Mouse (Mus musculus): ENCODE results near the gene Rsc1a1. TPM values are rescaled to one million over a fixed set of nuclear protein-coding genes. Genes with fewer than 3 reads are reported as not detected.
A peak's percentile ranks its signal among the peaks of the same experiment; 100 is the strongest.

Gene Rsc1a1
- polyA plus RNA-seq, 1 experiment from 2014 or later, result not detected

DNA sequence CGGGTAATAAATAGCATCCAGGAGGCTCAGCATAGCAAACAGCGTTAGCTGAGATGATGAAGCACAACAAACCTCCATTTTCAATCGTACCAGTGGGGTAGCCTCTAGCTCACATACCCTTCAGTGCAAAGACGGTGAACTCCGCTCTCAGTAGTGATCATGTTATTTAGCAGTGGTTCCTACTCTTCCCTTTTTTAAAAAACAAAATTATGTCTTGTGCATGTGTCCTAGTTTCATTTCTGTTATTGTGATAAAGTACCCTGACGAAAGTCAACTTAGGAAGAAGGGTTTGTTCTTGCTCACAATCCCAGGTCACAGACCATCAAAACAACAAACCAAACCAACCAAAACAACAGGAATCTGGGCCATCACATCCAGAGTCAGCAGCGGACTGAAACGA, 39.4 kb downstream of the Rsc1a1 start:
- Histone ChIP-seq H3K4me2 (replicated peaks; ENCODE audit: low read depth) (no peak overlapping the region), H3K9me3 (ENCODE audit: control insufficient read depth) (no peaks in the 10 kb centered on the region), H3K27ac (ENCODE audit: low read depth, low read length) (no peak overlapping the region), H3K27me3 (replicated peaks; ENCODE audit: control insufficient read depth, insufficient read depth, low read length) (no peaks in the 10 kb centered on the region), H3K36me3 (ENCODE audit: control insufficient read depth, insufficient read depth) (peaks cover 16% of the 10 kb centered on the region), H3K4me1 (replicated peaks; ENCODE audit: control insufficient read depth, insufficient read depth, low read length) (no peaks in the 10 kb centered on the region; the same call in 1 of the 2 replicates), H3K4me3 (ENCODE audit: low read depth, low read length) (no peak overlapping the region), H3K9ac (ENCODE audit: low read depth, low read length) (no peak overlapping the region)
- no peak for ATAC-seq
- WGBS, result 90% methylated on average over 8 of the region's 8 CpGs
- TF ChIP-seq CTCF (IDR thresholded peaks at IDR 0.05; ENCODE audit: low read depth), result no peak

DNA sequence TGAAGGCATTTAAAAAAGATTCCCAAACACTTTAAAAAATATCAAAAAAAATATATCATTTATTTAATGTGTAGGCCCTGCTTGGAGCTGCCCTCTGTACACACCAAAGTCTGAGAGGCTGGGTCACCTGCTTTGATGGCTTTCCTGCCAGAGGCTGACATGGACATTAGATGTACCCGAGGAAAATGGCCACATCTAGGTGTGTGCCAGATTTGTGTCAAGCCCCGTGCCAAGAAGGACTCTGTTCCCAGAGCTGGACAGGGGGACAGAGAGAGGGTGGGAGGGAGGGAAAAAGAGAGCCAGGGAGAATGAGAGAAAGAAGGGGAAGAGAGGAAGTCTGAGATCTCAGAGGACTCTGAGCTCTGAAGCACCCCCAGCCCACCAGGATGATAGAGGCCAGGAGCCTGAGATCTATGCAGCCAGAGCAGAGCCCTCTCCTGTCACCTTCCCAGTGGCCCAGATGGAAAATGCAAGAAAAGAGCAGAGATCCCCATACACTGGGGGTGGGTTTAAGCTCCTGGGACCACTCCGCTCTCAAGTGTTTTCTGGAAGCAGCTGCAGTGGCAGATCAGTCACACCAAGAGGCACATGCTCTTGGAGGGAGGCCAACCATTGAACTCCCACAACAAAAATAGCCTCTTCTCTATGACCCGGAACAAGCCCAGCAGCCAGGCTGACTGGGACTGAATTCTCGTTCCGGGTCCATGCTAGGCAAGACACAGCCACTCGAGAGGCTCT, 42.1 kb downstream of the Rsc1a1 start:
- H3K36me3 ChIP-seq (ENCODE audit: control insufficient read depth, insufficient read depth), result peaks cover 42% of the 10 kb centered on the region
- H3K27ac ChIP-seq (ENCODE audit: low read depth, low read length), result peak overlapping the region; percentile 7; the same call in 1 of the 2 replicates
- WGBS, result 55% methylated on average over 7 of the region's 7 CpGs
- H3K9ac ChIP-seq (ENCODE audit: low read depth, low read length), result no peak overlapping the region
- no peaks in the 10 kb centered on the region; the same call in 1 of the 2 replicates for H3K4me1 ChIP-seq (replicated peaks; ENCODE audit: control insufficient read depth, insufficient read depth, low read length)
- no peak overlapping the region for H3K4me3 ChIP-seq (ENCODE audit: low read depth, low read length)
- H3K9me3 ChIP-seq (ENCODE audit: control insufficient read depth), result no peaks in the 10 kb centered on the region
- no peak overlapping the region for H3K4me2 ChIP-seq (replicated peaks; ENCODE audit: low read depth)
- no peaks in the 10 kb centered on the region for H3K27me3 ChIP-seq (replicated peaks; ENCODE audit: control insufficient read depth, insufficient read depth, low read length)
- ATAC-seq, result no peak
- TF ChIP-seq CTCF (IDR thresholded peaks at IDR 0.05; ENCODE audit: low read depth), result no peak

DNA sequence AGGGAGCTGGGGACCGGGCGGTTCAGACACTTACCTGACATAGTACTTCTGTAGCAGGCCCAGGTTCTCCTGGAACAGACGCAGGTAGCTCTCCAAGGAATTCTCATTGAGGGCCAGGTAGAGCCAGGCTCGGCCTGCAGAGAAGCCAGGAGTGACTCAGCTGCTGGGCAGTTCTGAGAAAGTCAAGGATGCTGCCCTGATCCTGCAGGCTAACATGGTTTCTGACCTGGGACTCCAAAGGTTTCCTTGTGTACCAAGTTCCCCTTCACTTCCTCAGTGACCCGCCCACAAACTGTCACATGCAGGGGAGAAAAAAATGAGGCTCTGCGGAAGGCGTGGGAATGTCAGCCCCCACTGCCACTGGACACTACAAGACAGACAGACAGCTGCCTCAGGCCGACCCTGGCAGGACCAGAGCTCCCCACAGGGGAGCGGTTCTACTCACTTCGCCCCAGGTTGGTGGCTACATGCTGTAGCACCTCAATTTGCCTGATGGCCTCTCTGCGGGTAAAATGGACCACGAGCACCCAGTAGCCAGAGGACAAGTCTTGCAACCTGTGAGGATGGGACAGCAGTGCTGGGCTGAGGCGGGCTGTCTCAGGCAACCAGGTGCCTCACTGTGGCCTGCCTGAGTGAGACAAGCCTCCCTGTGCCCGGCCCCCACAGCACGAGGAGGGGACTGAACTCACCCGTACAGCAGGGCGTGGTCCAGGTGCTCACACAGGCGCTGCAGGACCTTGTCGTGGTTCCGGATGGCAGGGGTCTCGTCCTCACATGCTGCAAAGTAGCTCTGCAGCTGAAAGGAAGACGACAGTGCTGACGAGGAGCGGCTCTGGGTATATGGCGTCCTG, 43.2 kb downstream of the Rsc1a1 start:
- Histone ChIP-seq H3K27me3 (replicated peaks; ENCODE audit: control insufficient read depth, insufficient read depth, low read length) (no peaks in the 10 kb centered on the region), H3K27ac (ENCODE audit: low read depth, low read length) (peak overlapping the region; percentile 4; the same call in 1 of the 2 replicates), H3K4me3 (ENCODE audit: low read depth, low read length) (no peak overlapping the region), H3K36me3 (ENCODE audit: control insufficient read depth, insufficient read depth) (peaks cover 46% of the 10 kb centered on the region), H3K4me2 (replicated peaks; ENCODE audit: low read depth) (no peak overlapping the region), H3K9me3 (ENCODE audit: control insufficient read depth) (no peaks in the 10 kb centered on the region), H3K9ac (ENCODE audit: low read depth, low read length) (no peak overlapping the region), H3K4me1 (replicated peaks; ENCODE audit: control insufficient read depth, insufficient read depth, low read length) (no peaks in the 10 kb centered on the region; the same call in 1 of the 2 replicates)
- WGBS, result 72% methylated on average over 25 of the region's 25 CpGs
- no peak for TF ChIP-seq CTCF (IDR thresholded peaks at IDR 0.05; ENCODE audit: low read depth)
- ATAC-seq, result 0 out of 2 replicates have a peak, but pooled peaks have one; percentile 42

DNA sequence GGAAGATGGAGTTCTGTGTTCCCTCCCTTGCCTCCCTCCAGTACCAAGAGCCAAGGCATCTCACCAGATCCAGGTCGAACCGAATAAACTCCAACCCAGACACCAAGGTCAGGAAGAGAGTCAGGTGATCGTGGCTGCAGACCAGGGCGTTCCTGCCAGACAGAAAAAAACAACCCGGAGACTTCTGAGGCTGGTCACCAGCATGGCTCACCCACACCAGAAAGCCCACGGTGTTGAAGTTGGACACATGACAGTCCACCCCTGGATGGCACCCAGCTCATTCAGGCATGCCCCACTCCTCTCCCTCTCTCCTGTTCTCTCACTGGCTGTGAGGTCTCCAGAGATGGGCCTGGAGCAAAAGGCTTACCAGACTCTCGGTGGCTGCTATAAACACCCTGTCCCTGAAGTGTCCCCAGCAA, 44.0 kb downstream of the Rsc1a1 start:
- Histone ChIP-seq H3K9me3 (ENCODE audit: control insufficient read depth) (no peaks in the 10 kb centered on the region), H3K9ac (ENCODE audit: low read depth, low read length) (no peak overlapping the region), H3K27me3 (replicated peaks; ENCODE audit: control insufficient read depth, insufficient read depth, low read length) (no peaks in the 10 kb centered on the region), H3K4me2 (replicated peaks; ENCODE audit: low read depth) (no peak overlapping the region), H3K4me3 (ENCODE audit: low read depth, low read length) (no peak overlapping the region), H3K36me3 (ENCODE audit: control insufficient read depth, insufficient read depth) (peaks cover 53% of the 10 kb centered on the region), H3K4me1 (replicated peaks; ENCODE audit: control insufficient read depth, insufficient read depth, low read length) (no peaks in the 10 kb centered on the region; the same call in 1 of the 2 replicates), H3K27ac (ENCODE audit: low read depth, low read length) (peak overlapping the region; percentile 4; the same call in 1 of the 2 replicates)
- no peak for TF ChIP-seq CTCF (IDR thresholded peaks at IDR 0.05; ENCODE audit: low read depth)
- whole genome bisulfite sequencing, result 88% methylated on average over 7 of the region's 7 CpGs
- no peak for ATAC-seq

DNA sequence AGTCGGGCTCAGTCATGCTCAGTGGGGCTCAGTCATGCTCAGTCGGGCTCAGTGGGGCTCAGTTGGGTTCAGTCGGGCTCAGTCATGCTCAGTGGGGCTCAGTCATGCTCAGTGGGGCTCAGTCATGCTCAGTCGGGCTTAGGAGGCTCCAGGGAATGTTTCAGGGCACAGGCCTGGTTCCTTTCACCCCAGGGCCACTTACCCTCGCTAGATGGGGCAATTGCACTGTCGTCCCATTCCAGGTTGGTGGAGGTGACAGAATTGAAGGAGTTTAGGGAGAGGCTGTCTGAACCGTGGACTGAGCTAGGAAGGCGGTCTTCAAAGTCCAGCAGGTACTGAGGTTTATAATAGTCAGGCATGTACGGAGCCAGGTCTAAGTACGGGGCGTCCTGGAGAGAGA, 45.9 kb downstream of the Rsc1a1 start:
- Histone ChIP-seq H3K4me3 (ENCODE audit: low read depth, low read length) (no peak overlapping the region), H3K27ac (ENCODE audit: low read depth, low read length) (no peak overlapping the region), H3K4me1 (replicated peaks; ENCODE audit: control insufficient read depth, insufficient read depth, low read length) (no peaks in the 10 kb centered on the region; the same call in 1 of the 2 replicates), H3K27me3 (replicated peaks; ENCODE audit: control insufficient read depth, insufficient read depth, low read length) (no peaks in the 10 kb centered on the region), H3K9me3 (ENCODE audit: control insufficient read depth) (no peaks in the 10 kb centered on the region), H3K36me3 (ENCODE audit: control insufficient read depth, insufficient read depth) (peaks cover 59% of the 10 kb centered on the region), H3K9ac (ENCODE audit: low read depth, low read length) (no peak overlapping the region), H3K4me2 (replicated peaks; ENCODE audit: low read depth) (no peak overlapping the region)
- no peak for ATAC-seq
- TF ChIP-seq CTCF (IDR thresholded peaks at IDR 0.05; ENCODE audit: low read depth), result peak; percentile 25; the same call in 1 of the 2 replicates
- WGBS, result 80% methylated on average over 11 of the region's 11 CpGs

DNA sequence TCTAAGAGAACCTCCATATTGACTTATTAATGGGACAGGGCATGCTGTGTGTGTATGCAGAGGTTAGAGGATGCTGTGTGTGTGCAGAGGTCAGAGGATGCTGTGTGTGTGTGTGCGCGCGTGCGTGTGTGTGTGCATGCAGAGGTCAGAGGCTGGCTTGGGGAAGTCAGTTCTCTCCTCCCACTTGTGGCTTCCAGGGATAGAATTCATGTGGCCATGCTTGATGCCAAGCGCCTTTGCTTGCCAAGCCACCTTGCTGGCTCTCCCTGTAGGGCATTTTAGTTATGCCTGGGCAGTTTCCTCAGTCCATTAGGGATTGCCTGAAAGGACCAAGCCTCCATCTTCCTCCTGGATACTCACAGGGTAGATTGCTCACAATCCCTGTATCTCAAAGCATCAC, 48.7 kb downstream of the Rsc1a1 start:
- Histone ChIP-seq H3K4me3 (ENCODE audit: low read depth, low read length) (no peak overlapping the region), H3K4me1 (replicated peaks; ENCODE audit: control insufficient read depth, insufficient read depth, low read length) (no peaks in the 10 kb centered on the region), H3K27ac (ENCODE audit: low read depth, low read length) (no peak overlapping the region), H3K9me3 (ENCODE audit: control insufficient read depth) (no peaks in the 10 kb centered on the region), H3K27me3 (replicated peaks; ENCODE audit: control insufficient read depth, insufficient read depth, low read length) (no peaks in the 10 kb centered on the region), H3K4me2 (replicated peaks; ENCODE audit: low read depth) (no peak overlapping the region), H3K9ac (ENCODE audit: low read depth, low read length) (no peak overlapping the region), H3K36me3 (ENCODE audit: control insufficient read depth, insufficient read depth) (peaks cover 74% of the 10 kb centered on the region)
- no peak for ATAC-seq
- TF ChIP-seq CTCF (IDR thresholded peaks at IDR 0.05; ENCODE audit: low read depth), result no peak
- 95% methylated on average over 5 of the region's 5 CpGs for WGBS
